Mouse (Mus musculus): ENCODE data around the gene Pitpnm3. TPM values are rescaled to one million over a fixed set of nuclear protein-coding genes. Genes with fewer than 3 reads are reported as not detected.

Gene Pitpnm3
- total RNA-seq, 2 experiments from 2014 or later, result 1.1 to 1.3 TPM

DNA sequence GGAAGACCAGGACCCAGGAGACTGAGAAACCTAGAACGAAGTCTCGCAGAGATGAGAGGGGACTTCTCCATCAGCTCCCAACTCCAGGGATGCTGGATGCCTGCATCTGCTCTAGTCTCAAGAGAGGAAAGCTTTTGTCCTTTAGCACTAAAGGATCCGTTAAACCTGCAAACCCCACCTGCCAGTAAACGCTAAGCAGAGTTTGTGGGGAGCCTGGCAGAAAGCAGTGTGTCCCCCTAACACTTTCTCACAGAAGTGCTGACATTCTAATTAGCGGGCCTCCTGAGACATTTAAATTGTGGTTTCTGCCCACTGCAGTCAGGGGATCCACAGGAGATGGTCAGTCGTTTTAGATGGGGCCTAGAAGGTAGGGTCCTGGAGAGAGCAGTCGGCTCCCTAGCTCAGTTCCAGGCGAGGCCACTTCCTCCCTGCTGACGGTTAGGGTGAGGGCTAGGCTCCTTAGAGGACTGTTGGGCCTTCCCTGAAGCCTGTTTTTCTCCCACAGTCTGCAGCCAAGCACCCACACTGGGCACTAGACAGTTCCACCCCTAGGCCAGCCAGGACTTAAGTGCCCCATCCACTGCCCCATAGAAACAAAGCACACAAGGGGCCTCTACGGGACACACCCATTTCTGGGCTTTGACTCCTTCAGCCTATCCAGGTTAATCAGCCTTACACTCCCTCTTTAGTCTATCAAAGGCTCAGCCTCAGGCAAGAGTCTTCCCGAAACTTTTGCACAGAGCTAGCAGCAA lies 829 bp upstream of the Pitpnm3 start:
- DNase-seq, result no peak

DNA sequence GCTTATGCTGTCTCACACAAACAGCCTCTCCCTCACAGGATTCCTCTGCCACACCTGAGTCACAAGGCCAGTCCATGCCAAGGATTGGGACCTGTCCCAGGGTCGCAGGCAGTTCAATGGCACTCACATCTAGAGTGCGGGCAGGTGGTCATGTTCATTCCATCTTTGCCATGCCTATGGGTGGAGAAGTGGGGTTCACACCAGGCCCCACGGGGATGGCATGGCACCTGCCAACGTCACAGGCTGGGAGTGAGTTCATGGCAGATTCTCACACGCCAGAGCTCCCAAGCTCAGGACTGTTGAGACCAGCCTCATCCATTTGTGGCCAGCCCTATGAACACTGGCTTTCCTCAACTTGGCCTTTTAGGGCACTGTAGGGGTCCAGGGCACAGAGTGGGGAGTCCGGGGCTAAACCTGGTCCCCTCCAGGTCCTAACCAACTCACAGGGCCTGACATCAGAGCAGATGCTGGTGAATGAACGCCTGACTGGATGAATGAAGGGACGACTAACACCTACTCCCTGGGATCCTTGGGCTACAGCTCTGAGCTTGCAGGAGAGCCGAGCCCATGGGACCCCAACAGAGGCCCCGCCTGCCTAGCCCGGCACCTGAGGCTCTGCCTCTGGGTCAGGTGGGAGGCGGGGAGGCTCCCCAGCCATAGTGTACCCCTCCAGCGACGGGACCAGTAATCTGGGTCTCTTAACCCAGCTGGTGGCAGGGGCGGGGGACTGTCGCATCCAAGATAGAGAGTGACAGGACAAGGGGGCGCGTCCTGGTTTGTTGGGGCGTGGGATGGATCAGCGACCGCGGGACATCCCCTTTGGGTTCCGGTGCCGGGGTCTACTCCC lies 819 bp downstream of the Pitpnm3 start:
- DNase-seq, result no peak

DNA sequence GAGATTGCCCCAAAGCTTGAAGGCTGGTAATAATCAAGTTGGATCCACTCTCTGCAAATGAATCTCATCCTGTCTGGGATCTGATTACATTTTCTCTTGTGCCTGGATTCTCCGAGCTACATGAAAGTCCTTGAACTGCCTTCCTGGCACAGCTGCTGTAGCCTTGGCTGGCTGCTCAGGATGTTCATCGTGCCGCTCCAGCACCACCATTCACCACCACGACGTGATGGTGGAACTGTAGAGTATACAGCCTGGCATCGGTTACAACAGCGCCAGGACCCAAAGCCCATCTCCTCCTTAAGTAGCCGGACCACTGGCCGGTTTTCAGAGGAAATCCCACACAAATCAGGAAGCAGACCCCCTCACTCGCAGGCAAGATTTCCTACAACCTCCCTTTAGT lies 2.5 kb downstream of the Pitpnm3 start:
- peak; percentile 36 to 42 for DNase-seq

DNA sequence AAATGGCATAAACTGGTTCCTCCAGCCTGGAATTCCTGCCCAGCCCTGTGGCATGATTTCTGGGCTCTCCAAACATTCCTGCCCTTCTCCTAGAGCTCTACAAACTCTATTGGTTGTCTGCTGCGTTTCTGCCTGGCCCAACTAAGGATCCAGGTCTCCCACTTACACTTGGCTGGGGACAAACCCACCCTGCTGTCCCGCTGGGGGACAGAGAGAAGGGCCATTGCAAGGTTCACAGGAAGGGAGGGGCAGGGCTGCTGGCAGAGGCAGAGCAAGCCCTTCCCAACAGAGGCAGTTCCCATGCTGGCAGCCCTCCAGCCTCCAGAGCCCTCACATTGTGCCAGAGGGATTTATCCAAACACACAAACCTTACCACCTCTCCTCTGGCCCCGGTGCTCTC lies 3.3 kb downstream of the Pitpnm3 start:
- DNase-seq, result peak; percentile 80 to 84

DNA sequence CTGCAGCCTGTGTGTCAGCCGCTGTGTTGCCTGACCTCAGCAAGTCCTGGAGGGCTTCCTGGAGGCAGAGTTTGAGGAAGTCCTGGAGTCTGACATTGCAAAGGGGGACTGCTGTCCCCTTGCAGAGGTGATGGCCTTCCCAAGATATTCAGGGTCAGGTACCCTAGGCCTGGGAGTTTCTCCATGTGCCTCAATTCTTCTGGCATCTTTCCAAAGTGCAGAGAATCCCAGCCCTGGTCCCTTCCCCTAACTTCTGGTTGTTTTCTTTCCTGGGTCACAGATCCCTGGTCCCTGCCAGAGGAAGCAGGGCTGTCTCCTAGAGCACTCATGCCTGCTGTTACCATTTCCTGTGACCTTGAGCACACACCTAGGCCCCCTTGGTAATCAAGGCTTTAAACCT lies 3.9 kb downstream of the Pitpnm3 start:
- DNase-seq, result no peak

DNA sequence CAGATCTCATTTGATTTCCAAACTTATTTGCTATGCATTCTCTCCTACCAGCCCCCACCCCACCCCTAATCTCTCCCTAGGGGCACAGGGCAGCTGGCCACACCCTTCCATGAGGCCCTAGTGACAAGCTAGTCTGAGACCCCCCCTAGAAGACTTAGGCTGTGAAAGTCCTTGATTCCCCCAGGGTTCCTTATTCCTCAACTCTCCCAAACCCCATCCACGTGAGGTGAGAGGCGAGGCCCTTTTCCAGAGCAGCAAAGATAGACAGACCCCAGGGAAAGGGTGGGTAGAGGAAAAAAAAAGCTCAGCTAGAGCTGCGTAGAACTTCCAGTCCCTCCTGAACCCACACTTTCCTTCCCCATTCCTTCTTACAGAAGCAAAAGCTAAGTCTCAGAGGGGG lies 4.7 kb downstream of the Pitpnm3 start:
- DNase-seq, result no peak

DNA sequence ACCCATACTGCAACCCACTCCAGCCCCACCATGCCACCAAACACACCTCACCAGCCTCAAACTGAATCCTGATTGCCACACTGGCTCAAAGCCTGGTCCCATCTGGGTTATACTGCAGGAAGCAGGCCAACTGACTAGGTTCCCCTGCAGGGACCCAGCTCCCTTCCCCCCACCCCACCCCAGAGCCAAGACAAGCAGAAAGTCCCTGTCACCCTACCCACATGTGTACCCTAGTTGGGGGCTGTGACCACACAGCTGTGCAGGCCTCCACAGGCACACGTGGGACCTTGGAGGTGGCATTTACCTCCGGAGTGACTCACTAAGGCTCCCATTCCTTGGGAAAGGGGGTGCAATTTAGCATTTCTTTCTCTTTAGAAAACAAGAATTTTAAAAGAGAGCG lies 5.1 kb downstream of the Pitpnm3 start:
- no peak for DNase-seq

DNA sequence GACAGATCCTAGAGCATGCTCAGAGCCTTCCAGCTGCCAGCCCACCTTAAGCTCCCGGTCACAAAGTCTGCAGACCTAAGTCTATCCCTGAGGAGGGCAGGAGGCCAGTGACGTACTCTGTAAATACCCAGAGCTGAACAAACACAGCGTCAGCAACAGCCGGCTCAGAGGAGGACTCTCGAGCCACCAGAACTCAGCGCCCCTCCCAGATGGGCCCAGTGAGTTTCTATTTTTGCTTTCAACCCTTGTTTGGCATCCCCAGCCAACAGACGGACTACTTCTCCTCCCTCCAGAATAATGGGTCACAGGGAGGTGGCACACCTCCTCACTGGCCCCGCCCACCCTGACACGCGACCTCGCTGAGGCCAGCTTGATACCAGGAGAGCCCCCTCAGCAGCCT lies 5.6 kb downstream of the Pitpnm3 start:
- DNase-seq, result peak; percentile 69 to 82

DNA sequence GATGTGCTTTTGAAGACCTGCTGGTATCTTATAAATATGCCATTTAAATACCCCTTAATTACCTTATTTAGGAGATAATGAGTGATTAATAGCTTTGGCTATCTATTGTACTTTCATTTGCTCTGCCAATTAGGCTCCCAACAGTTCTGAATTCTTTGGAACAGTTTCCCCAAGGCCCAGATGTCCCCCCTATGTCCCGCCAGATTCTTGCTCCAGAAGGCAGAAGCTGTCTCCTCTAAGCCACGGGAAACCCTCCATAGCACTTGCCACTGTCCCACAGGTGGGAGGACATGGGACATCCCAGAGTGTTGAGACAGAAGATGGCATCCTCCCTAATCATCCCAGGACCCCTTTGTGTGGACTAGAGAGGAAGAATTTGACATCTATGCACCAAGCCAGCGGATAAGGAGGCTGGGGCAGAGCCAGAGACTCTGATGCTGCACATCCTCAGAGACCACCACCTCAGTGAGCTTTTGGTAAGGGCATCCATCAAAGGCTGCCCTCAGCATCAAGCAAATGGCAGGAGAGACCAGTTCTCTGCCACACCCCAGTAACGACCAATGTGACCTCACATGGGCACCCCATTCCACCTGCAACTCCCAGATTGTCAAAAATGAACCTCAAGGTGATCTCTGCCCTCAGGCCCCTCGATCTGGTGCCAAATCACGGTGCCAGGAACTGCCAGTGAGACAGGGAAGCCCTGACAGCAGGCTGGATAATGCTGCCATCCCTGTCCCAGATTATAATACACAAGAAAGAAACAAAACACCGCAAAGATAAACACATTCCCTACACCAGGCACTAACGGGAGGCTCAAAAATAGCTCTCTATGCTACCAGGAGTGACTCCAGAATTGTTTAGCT lies 6.3 kb downstream of the Pitpnm3 start:
- peak; percentile 14 to 29 for DNase-seq

DNA sequence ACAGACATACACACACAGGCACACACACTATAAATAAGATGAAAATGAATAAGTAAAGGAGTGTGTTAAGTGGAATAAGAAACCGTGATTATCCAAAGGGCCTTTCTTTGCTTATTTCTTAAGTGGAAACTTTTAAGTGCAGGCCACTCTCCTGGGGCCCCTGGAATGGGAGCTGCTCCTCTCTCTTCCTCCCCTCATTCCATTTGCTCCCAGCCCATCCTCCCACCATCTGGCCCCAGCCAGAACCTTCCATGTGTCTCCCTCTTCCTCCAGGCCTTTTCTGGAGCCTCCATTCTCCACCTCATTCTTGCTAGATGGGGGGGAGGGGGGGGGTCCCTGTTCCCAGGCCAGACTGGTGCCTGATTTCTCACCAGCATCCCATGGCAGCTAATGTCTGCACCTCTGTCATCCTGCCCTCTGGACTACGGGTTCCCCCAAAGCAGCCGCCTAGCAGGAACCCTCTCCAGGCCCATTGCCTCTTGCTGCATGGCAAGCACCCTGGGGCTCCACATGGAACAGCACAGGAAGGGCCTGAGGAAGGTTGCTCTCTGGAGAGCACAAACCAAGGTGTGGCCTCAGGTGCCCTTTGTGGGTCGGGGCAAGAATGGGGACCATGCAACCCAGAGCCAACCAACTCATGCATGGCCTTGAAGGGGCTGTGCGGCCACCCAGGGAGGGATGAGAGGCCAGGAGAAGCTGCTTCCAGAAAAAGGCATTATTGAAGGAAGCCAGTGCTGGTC lies 8.0 kb downstream of the Pitpnm3 start:
- no peak for DNase-seq

DNA sequence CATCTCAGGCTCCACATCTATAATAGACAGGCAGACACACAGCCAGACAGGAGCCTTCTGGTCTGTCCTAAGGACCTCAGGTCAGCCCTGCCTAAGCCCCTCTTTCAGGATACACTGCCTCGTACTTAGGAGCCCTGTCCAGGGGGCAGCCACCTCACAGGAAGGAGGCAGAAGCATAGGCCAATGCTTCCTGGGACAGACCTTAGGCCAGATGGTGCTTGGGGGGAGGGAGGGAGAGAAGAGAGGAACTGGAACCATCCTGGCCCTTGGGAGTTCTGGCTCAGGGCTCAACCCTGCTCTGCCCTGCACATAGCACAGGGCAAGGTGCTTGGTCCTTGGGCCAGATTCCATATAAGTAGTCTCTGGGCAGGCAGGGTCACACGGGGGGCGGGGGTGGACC lies 9.8 kb downstream of the Pitpnm3 start:
- DNase-seq, result no peak

DNA sequence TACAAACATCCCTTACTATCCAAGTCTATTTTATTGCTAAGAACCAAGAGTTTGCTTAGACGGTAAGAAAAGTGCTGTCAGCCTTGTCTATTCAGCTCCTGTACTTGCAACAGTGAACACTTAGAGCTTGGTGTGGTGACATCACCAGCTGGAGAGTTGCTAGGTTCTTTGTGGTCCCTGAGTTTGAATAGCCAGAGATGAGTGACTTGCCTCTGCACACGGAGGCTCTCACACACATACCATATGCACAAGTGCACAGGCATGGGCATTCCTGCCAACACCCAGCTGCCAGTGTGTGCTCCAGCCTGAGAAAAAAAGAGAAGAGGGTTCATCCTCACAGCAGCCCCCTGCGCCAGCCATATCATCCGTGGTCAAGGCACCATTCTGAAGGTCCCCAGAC lies 12.0 kb downstream of the Pitpnm3 start:
- DNase-seq, result no peak

DNA sequence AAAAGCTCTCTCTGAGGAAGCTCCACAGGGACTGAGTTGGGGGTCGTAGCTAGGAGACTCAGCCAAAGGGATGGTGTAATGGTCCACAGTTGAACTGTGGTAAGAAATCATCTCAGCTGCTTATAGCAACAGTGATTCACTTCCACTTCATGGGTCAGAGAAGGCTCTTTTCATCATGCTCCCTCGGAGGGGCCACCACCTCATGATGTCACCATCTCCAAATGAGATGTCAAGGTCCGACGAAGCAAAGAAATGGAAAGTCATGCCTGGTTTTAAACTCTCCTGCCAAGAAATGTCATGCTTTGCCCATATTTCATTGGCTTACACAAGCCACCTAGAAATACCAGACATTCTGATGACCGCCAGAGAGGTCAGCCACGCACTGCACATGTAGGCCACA lies 15.2 kb downstream of the Pitpnm3 start:
- no peak for DNase-seq

DNA sequence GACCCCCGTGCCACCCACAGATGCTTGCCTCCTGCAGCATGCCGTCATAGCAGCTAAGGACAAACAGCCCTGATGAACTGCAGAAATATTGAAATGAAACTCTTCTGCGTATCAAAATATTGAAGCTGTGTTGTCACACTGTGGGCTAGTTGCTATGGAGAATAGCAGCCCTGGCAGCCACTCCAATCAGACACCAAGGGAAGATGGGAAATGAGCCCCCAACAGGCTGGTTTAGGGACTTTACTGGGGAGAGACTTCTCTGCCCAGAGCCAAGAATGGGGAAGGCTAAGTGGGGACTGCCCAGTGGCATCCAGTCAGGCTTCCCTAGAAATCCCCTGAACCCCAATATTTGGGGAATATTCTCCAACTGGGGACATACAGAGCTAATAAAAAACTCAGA lies 16.9 kb downstream of the Pitpnm3 start:
- no peak for DNase-seq

DNA sequence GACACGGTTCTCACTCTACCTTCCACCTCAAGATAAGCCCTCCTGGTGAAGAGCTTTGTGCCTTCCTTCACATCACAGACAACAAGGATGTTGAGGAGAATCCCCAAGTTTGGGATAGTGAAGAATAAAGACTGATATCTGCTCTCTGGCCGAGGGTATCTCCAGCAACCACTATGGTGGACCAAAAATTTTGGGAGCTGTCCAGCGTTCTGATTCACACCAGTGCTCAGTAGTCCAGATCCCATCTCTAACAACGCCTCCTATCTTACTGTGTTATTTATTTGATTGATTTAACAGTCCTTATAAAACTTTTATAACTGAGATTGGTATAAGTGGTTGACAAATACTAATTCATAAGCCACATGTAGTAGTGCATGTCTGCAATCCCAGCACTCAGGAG lies 22.3 kb downstream of the Pitpnm3 start:
- DNase-seq, result no peak

DNA sequence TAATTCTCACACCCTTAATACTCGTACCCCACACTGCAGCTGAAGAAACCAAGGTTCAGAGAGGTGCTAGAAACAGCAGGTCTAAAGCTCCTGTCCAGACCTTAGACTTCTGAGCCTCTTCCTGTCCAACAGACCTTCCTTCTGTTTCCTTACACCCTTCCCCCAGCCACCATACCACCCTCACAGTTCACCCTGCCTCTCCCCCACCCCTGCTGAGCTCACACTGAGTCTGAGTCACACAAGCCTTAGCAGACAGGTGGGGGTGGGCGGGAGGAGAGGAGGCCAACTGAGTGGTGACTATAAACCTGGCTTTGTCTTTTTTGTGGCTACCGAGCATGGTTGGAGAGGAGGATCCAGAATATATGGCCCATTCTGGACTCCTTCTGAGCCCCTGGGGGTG lies 24.9 kb downstream of the Pitpnm3 start:
- DNase-seq, result no peak

DNA sequence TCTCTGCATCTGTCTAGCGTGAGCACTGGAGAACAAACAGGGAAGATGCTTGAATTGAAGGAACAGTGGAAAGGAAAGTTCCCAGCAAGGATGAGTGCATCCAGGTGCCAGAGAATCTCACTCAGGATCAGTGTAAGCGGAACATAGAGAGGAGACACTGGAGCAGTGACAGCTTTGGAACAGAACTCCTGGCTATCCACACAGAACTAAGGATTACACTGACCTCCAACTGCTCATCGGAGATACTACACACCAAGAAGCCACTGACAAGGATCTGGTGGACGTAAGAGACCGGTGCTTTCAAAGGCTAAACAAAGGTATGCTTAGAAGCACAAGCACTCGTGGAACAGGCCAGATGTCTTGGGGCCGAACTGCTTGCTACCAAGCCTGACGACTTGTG lies 31.4 kb downstream of the Pitpnm3 start:
- no peak for DNase-seq

DNA sequence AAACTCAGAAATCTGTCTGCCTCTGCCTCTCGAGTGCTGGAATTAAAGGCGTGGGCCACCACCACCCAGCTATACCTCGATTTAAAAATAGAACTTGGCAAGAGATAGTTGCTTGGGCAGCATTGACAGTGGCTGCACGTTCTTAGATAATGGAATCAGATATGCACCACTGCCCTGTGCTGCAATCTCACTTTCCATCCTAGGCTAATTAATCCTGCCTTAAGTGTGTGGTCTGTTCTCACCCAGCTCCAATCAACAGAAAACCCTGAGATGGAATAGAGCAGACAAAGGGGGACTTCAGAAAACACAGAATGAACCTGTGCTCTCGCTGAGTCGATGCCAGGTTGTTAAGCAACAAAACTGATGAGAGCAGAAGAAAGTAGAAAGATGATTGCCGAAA lies 32.0 kb downstream of the Pitpnm3 start:
- no peak for DNase-seq

DNA sequence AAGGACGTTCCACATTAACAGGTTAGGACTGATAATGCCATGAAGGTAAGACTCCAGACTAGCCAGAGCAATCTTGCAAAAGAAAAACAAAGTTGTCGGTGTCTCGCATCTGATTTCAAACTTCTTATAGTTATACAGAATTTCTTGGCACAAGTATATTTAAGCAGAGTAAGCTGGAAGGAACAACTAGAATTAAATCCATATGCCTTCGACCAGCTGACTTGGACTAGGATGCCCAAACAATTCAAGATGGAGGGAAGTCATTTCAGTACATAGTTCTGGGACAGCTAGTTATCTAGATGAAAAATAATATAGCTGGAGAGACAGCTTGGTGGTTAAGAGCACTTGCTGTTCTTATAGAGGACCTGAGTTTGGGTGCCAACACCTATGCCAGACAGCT lies 34.6 kb downstream of the Pitpnm3 start:
- no peak for DNase-seq

DNA sequence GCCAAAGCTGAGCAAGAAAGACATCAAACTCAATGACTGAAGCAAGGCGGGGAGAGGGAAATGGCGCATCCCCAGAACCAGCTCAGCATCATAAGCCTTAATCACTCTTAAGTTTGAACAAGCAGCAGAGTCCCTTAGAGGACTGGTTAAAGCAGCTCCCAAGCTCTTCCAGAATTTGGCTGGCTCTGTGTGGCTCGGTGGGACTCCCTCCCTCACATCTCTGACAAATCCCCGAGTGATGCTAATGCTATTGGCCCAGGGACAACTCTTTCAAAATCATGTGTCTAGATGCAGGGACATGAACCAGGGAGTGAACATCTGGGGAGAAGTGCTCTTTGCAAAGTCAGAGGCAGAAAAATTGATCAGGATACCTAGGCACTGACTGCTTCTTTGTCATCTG lies 36.4 kb downstream of the Pitpnm3 start:
- DNase-seq, result peak; percentile 29 to 42

DNA sequence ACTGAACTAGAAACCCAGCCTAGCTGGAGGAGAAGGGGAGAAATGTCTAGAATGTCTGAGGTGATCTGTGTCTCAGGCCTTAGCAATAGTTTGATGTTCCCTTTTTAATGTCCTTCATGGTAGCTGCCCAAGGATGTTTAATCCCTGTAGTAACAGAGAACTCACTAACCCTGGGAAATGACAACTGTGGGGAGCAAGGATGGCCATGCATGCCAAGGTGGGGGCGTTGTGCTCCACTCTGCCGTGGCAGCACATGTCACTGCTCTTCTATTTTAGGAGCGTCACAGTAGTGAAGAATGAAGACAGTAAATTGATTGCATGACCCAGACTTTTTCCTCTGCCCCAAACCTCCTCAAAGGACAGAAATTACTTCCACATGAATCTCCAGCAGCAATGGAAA lies 37.6 kb downstream of the Pitpnm3 start:
- DNase-seq, result no peak

DNA sequence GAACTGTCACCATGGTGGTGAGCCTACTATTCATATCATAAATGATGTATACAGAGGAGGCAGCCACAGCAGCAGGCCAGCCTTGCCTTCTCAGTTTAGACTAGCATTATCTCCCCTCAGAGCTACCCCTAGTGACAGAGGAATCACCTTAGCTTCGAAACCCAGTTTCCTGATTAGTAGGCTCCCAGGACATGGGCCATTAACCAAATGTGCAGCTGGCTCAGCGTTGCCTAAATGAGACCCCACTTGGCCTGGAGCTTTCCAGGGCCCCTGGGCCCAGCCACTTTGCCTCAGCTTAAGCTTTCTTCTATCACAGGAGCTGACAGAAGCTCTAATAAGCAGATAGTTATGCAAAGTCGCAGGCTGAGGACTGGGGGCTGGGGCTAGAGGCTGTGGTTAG lies 39.6 kb downstream of the Pitpnm3 start:
- no peak for DNase-seq
